Mouse (Mus musculus) small intestine, adult 2 months (tissue): ENCODE results near the gene Tbc1d19.

Experiments
- CTCF ChIP-seq: fragments of 200-500 bp; IDR thresholded peaks from 2 replicates; pipeline ENCODE4 v1.5.1; 2012; ENCODE audit warnings: low read depth, mild to moderate bottlenecking, control low read depth, inconsistent platforms, low read length, moderate library complexity, mixed read lengths; ENCODE audit not compliant: insufficient replicate concordance, insufficient read length; ENCODE audit errors: extremely low read depth
- POLR2A ChIP-seq: fragments of 200-500 bp; IDR thresholded peaks from 2 replicates; pipeline ENCODE4 v1.6.1; 2012; ENCODE audit warnings: low read depth, mild to moderate bottlenecking, control low read depth, inconsistent platforms, low read length, moderate library complexity

- TF ChIP-seq CTCF (no peak), POLR2A (no peak)
Measured at GRCm38 (mm10) chr5:53929205-53929614, 119.8 kb downstream of the Tbc1d19 start.
